Mouse (Mus musculus) lung, adult 10 weeks (tissue): ENCODE data around the gene Gm35549. TPM values are rescaled to one million over a fixed set of nuclear protein-coding genes. Genes with fewer than 3 reads are reported as not detected.

Source experiments
- polyA plus RNA-seq: library from polyadenylated mRNA; stranded (reverse); fragments of 350-450 nt; fragmentation: Illumina TruSeq; extraction: RNeasy Lipid Tissue Mini Kit (QIAGEN cat#74804); gene quantifications from one replicate; pipeline ENCODE4 v1.2.3, GENCODE M21; 2014; ENCODE audit warnings: low read depth, low replicate concordance; ENCODE audit not compliant: insufficient read depth

Gm35549 gene
- not detected for polyA plus RNA-seq

GRCm38 (mm10) chr9:122843760-122844159, at the start of gene Gm35549:
Gene Gm35549 (minus strand): TSS chr9:122844035.

GRCm38 (mm10) chr9:122885385-122885784, 41.5 kb upstream of the Gm35549 start, which contains the start of gene Zkscan7:
Gene Zkscan7 (plus strand): TSS chr9:122885685.

GRCm38 (mm10) chr9:122865697-122866166, 21.9 kb upstream of the Gm35549 start, which contains the start of gene Zfp445:
Gene Zfp445 (minus strand): TSS chr9:122866006.

GRCm38 (mm10) chr9:122805053-122805844, 38.6 kb downstream of the Gm35549 start, which contains the start of gene Tcaim:
Gene Tcaim (plus strand): TSS chr9:122805539.

Other genes starting within 250 kb of the Gm35549 start
- gene Topaz1, start 96.7 kb downstream of the Gm35549 start, polyA plus RNA-seq: 0.07 TPM
- gene Tcaim, start 38.5 kb downstream of the Gm35549 start, polyA plus RNA-seq: 5.1 TPM
- gene Zfp445, start 22.0 kb upstream of the Gm35549 start, polyA plus RNA-seq: 13.7 TPM
- 5.1 TPM for gene Zkscan7, start 41.6 kb upstream of the Gm35549 start, polyA plus RNA-seq
- gene Zfp105, start 79.0 kb upstream of the Gm35549 start, polyA plus RNA-seq: 4.6 TPM
- gene 1110059G10Rik, start 107.0 kb upstream of the Gm35549 start, polyA plus RNA-seq: 28.8 TPM
- 2.6 TPM for gene Kif15, start 107.0 kb upstream of the Gm35549 start, polyA plus RNA-seq
- 28.7 TPM for gene Tmem42, start 177.3 kb upstream of the Gm35549 start, polyA plus RNA-seq
- gene Tgm4, start 190.7 kb upstream of the Gm35549 start, polyA plus RNA-seq: 0.10 TPM